Comparison of ENCODE assay signal across 7 mouse cellular contexts in the genomic region with DNA sequence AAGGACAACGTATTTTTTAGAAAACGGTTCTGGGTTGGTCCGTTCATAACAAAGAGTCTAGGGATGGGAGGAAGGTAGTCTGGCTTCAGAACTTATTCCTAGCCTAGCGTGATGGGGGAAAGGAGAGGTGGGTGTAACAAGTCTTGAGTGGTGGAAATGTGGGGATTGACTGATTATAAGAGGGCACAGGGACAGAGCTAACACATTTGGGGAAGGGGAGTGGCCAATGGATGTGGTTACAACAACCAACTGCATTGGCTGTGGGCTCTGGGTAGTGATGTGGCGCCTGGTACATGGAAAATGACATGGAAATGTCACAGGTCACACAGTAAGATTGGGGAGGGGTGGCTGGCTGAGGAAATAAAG. TPM values are rescaled to one million over a fixed set of nuclear protein-coding genes. Genes with fewer than 3 reads are reported as not detected.
A peak's percentile ranks its signal among the peaks of the same experiment; 100 is the strongest.
DNase-seq lines count a peak whose midpoint lies in the region; ATAC-seq and TF ChIP-seq lines count a peak whose summit lies in the region.

No protein-coding gene starts in this region.

- no peaks in the 10 kb centered on the region for H3K27me3 ChIP-seq in lung, postnatal 0 days (replicated peaks; ENCODE audit: insufficient read depth, low read length)
- no peaks in the 10 kb centered on the region for H3K27me3 ChIP-seq in embryonic facial prominence, embryonic 14.5 days (replicated peaks; ENCODE audit: control insufficient read depth, insufficient read depth, low read length)
- peaks cover 12% of the 10 kb centered on the region; the same call in 1 of the 2 replicates for H3K27me3 ChIP-seq in limb, embryonic 13.5 days

- WGBS in lung, postnatal 0 days: 23% methylated on average over 5 of the region's 5 CpGs
- 18% methylated on average over 5 of the region's 5 CpGs for WGBS in embryonic facial prominence, embryonic 14.5 days
- WGBS in limb, embryonic 13.5 days: 23% methylated on average over 5 of the region's 5 CpGs
- 20% methylated on average over 5 of the region's 5 CpGs for WGBS in olfactory bulb, adult 2 months

- intact Hi-C loops in left cerebral cortex, postnatal 36 days (cut with DNase I): no loop called here

- no peak for TF ChIP-seq POLR2A in olfactory bulb, adult 2 months (IDR thresholded peaks at IDR 0.05; ENCODE audit: insufficient read depth, low read depth, low read length)

- DNase-seq in lung, postnatal 0 days (ENCODE audit: low spot score): peak; percentile 43
- DNase-seq in lung, adult 18-20 months: no peak
- no peak for DNase-seq in embryonic facial prominence, embryonic 14.5 days (ENCODE audit: low spot score)
- DNase-seq in testis, postnatal 14 days (ENCODE audit: low spot score): no peak
- DNase-seq in left cerebral cortex, postnatal 36 days (ENCODE audit: low spot score in 2 of 2): no peak

- peak overlapping the region; percentile 88 for H3K4me2 ChIP-seq in lung, postnatal 0 days (replicated peaks; ENCODE audit: low read depth, low read length)
- H3K4me2 ChIP-seq in embryonic facial prominence, embryonic 14.5 days (ENCODE audit: low read depth, low read length): peak overlapping the region; percentile 87
- peak overlapping the region; percentile 85 for H3K4me2 ChIP-seq in limb, embryonic 13.5 days (replicated peaks)

- peak; percentile 11 for ATAC-seq in lung, postnatal 0 days
- no peak for ATAC-seq in embryonic facial prominence, embryonic 14.5 days (ENCODE audit: low read depth)
- ATAC-seq in limb, embryonic 13.5 days (ENCODE audit: low FRiP score, low read depth): no peak

- H3K27ac ChIP-seq in lung, postnatal 0 days (ENCODE audit: low read length): peak overlapping the region; percentile 38; the same call in 1 of the 2 replicates
- no peak overlapping the region for H3K27ac ChIP-seq in embryonic facial prominence, embryonic 14.5 days (replicated peaks; ENCODE audit: low read depth, low read length)
- no peak overlapping the region for H3K27ac ChIP-seq in limb, embryonic 13.5 days
- H3K27ac ChIP-seq in olfactory bulb, adult 2 months (ENCODE audit: insufficient read depth, low read depth, low read length): peak overlapping the region; percentile 84

- peaks cover 9% of the 10 kb centered on the region for H3K4me1 ChIP-seq in lung, postnatal 0 days (ENCODE audit: insufficient read depth, low read depth, low read length)
- peaks cover 9% of the 10 kb centered on the region for H3K4me1 ChIP-seq in embryonic facial prominence, embryonic 14.5 days (ENCODE audit: control insufficient read depth, insufficient read depth, low read length)
- H3K4me1 ChIP-seq in limb, embryonic 13.5 days: peaks cover 7% of the 10 kb centered on the region
- H3K4me1 ChIP-seq in olfactory bulb, adult 2 months (ENCODE audit: control insufficient read depth, insufficient read depth, low read length): peaks cover 16% of the 10 kb centered on the region

- H3K9me3 ChIP-seq in lung, postnatal 0 days (ENCODE audit: low read length): no peaks in the 10 kb centered on the region
- no peaks in the 10 kb centered on the region for H3K9me3 ChIP-seq in embryonic facial prominence, embryonic 14.5 days (ENCODE audit: control insufficient read depth, low read length)
- H3K9me3 ChIP-seq in limb, embryonic 13.5 days: no peaks in the 10 kb centered on the region

- H3K9ac ChIP-seq in lung, postnatal 0 days (replicated peaks; ENCODE audit: low read depth): no peak overlapping the region
- peak overlapping the region; percentile 73; the same call in 1 of the 2 replicates for H3K9ac ChIP-seq in embryonic facial prominence, embryonic 14.5 days (ENCODE audit: low read depth, low read length)
- no peak overlapping the region for H3K9ac ChIP-seq in limb, embryonic 13.5 days

- peak overlapping the region; percentile 82 for H3K4me3 ChIP-seq in lung, postnatal 0 days (ENCODE audit: low read depth, low read length)
- peak overlapping the region; percentile 73 for H3K4me3 ChIP-seq in embryonic facial prominence, embryonic 14.5 days (ENCODE audit: low read depth, low read length)
- peak overlapping the region; percentile 72 for H3K4me3 ChIP-seq in limb, embryonic 13.5 days
- H3K4me3 ChIP-seq in olfactory bulb, adult 2 months (ENCODE audit: insufficient read depth, low read depth, low read length): peak overlapping the region; percentile 62

- TF ChIP-seq EP300 in lung, postnatal 0 days (IDR thresholded peaks at IDR 0.05): no peak

- no peaks in the 10 kb centered on the region for H3K36me3 ChIP-seq in lung, postnatal 0 days (ENCODE audit: insufficient read depth, low read length)
- no peaks in the 10 kb centered on the region for H3K36me3 ChIP-seq in embryonic facial prominence, embryonic 14.5 days (ENCODE audit: control insufficient read depth, insufficient read depth, low read length)
- H3K36me3 ChIP-seq in limb, embryonic 13.5 days: no peaks in the 10 kb centered on the region

- no peak for TF ChIP-seq CTCF in lung, postnatal 0 days (IDR thresholded peaks at IDR 0.05)
- no peak for TF ChIP-seq CTCF in olfactory bulb, adult 2 months (IDR thresholded peaks at IDR 0.05; ENCODE audit: insufficient read depth, low read depth, low read length)

RNA-seq across cellular contexts. Expression of gene Nudt16, which starts 0.4 kb away (rescaled TPM):
- polyA plus RNA-seq in lung, postnatal 0 days (2015; fragmentation: Nextera tagmentation; extraction: Ambion mirVana): 24.8 TPM in 2 replicates
- polyA plus RNA-seq in embryonic facial prominence, embryonic 14.5 days (2014; fragmentation: Nextera tagmentation; extraction: Ambion mirVana): 13.0 and 14.7 TPM in 2 replicates
- polyA plus RNA-seq in limb, embryonic 13.5 days (2015; fragmentation: Nextera tagmentation; extraction: Ambion mirVana): 9.2 and 9.3 TPM in 2 replicates
- polyA plus RNA-seq in olfactory bulb, adult 2 months (2012; ENCODE audit: insufficient read depth, insufficient read length, low replicate concordance, missing spikeins): not detected in 2 replicates
- total RNA-seq in left cerebral cortex, postnatal 36 days (2021): 10 to 100 TPM; 17.2 to 18.9 TPM

RNA-seq across cellular contexts. Expression of gene 1700080E11Rik, which starts 12.9 kb away (rescaled TPM):
- polyA plus RNA-seq in lung, postnatal 0 days (2015; fragmentation: Nextera tagmentation; extraction: Ambion mirVana): not detected in 2 replicates
- polyA plus RNA-seq in embryonic facial prominence, embryonic 14.5 days (2014; fragmentation: Nextera tagmentation; extraction: Ambion mirVana): not detected in 2 replicates
- not detected in 2 replicates for polyA plus RNA-seq in limb, embryonic 13.5 days (2015; fragmentation: Nextera tagmentation; extraction: Ambion mirVana)
- polyA plus RNA-seq in olfactory bulb, adult 2 months (2012; ENCODE audit: insufficient read depth, insufficient read length, low replicate concordance, missing spikeins): not detected in 2 replicates
- not detected for total RNA-seq in left cerebral cortex, postnatal 36 days (2021)

Comparison
In these comparisons a context has a peak if more than half of its experiments do, and no peak if none do; other contexts are left out.
1. H3K27ac ChIP-seq: peak in lung, postnatal 0 days (single experiment) and olfactory bulb, adult 2 months (single experiment); none in embryonic facial prominence, embryonic 14.5 days (single experiment) and limb, embryonic 13.5 days (single experiment).
2. RNA of gene Nudt16, which starts 0.4 kb away (polyA plus RNA-seq): 24.8 TPM in lung, postnatal 0 days, 13.0 to 14.7 TPM in embryonic facial prominence, embryonic 14.5 days and 9.2 to 9.3 TPM in limb, embryonic 13.5 days; not detected in olfactory bulb, adult 2 months; every median in the first group is over 10 times any median in the second.
3. Peak in every context shown above with its lines, with median percentiles within 50 percentile points of each other: H3K4me2 ChIP-seq and H3K4me3 ChIP-seq.